Mouse (Mus musculus) heart, adult 2 months (tissue): ENCODE data around the gene Rnasel. TPM values are rescaled to one million over a fixed set of nuclear protein-coding genes. Genes with fewer than 3 reads are reported as not detected.
"Not testable (repeated sequence)": the region's sequence is repeated elsewhere in the genome, so short reads cannot be mapped to it uniquely, and the experiment has no call there.

Experiments used
- DNase-seq, 2 experiments: peaks; one replicate each; pipeline ENCODE4 v3.0.0; 2021
- H3K27ac ChIP-seq: fragments of 200-600 bp; 2 replicates; pipeline ENCODE4 v1.8.1; 2022
- H3K27me3 ChIP-seq: fragments of 200-500 bp; 2 replicates; pipeline ENCODE4 v1.6.1; 2012; ENCODE audit warnings: mild to moderate bottlenecking, low read length, inconsistent platforms, mixed read lengths; ENCODE audit not compliant: control insufficient read depth, insufficient read depth
- H3K36me3 ChIP-seq: fragments of 200-500 bp; 2 replicates; pipeline ENCODE4 v1.6.1; 2012; ENCODE audit warnings: low read length, inconsistent platforms; ENCODE audit not compliant: control insufficient read depth, insufficient read depth
- H3K4me1 ChIP-seq: fragments of 200-500 bp; 2 replicates; pipeline ENCODE4 v1.6.1; 2011; ENCODE audit warnings: low read length; ENCODE audit not compliant: control insufficient read depth, insufficient read depth
- H3K4me3 ChIP-seq: fragments of 200-600 bp; 2 replicates; pipeline ENCODE4 v1.8.1; 2022
- H3K79me2 ChIP-seq: fragments of 200-500 bp; replicated peaks from 2 replicates; pipeline ENCODE4 v1.6.1; 2012; ENCODE audit warnings: mild to moderate bottlenecking, inconsistent platforms, low read length, moderate library complexity, mixed read lengths; ENCODE audit not compliant: control insufficient read depth, insufficient read depth
- H3K9ac ChIP-seq: fragments of 200-500 bp; 2 replicates; pipeline ENCODE4 v1.6.1; 2012; ENCODE audit warnings: low read depth, mild to moderate bottlenecking, control low read depth, inconsistent platforms, low read length, mixed read lengths
- CTCF ChIP-seq: fragments of 200-600 bp; IDR thresholded peaks from 2 replicates; pipeline ENCODE4 v1.8.1; 2022; ENCODE audit warnings: antibody characterized with exemption, mild to moderate bottlenecking, moderate library complexity
- EP300 ChIP-seq: fragments of 200-500 bp; IDR thresholded peaks from 2 replicates; pipeline ENCODE4 v1.6.1; 2011; ENCODE audit warnings: low read depth, low read length, control low read depth; ENCODE audit not compliant: insufficient read depth
- POLR2A ChIP-seq: fragments of 200-500 bp; IDR thresholded peaks from 2 replicates; pipeline ENCODE4 v1.6.1; 2011; ENCODE audit warnings: mild to moderate bottlenecking, low read depth, low read length, control low read depth; ENCODE audit not compliant: insufficient read depth
- WGBS: fragments of 180-500 bp; shearing (Covaris S2); methylation state at CpG from one replicate; pipeline ENCODE4 v1.1.7; 2018; 5-methylcytosine and 5-hydroxymethylcytosine counted together
- intact Hi-C: fragments of 180-260 bp; cut with DNase I; formaldehyde crosslinking; loops from one replicate; pipeline ENCODE4 v1.15.1; 2025
- polyA plus RNA-seq: library from polyadenylated mRNA; depleted of rRNA; stranded (reverse); fragments of >200 nt; gene quantifications from 2 replicates; pipeline ENCODE4 v1.2.3, GENCODE M21; 2012
- total RNA-seq, 2 experiments: library from RNA; stranded (reverse); gene quantifications; 2 replicates each; pipeline ENCODE4 v1.2.3; 2021

Rnasel gene
- total and polyA plus RNA-seq, 3 experiments: 2.5 to 4.6 (median 4.1) TPM

DNA sequence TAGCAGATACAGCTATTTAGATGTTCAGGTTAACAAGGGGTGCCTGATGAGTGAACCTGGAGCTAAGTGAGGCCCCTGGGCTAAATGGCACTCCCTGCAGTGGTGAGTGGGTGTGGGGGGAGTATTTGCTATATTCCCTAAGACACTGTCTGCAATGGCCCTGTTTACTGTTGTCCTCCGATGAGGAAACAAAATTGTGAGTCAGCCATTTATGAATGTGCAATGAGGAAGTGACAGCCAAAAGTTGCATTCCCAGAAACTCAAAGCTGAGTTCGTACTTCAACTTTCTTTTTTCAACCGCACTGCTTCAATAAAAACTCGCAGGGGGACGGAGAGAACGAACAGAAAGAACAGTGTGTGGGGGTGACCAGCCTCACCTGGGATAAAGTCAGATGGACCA, 3.3 kb downstream of the Rnasel start:
- Histone ChIP-seq H3K4me1 (peaks cover 12% of the 10 kb centered on the region), H3K27ac (peak overlapping the region; percentile 75), H3K4me3 (peak overlapping the region; percentile 49), H3K27me3 (no peaks in the 10 kb centered on the region), H3K9ac (peak overlapping the region; percentile 54), H3K36me3 (no peaks in the 10 kb centered on the region), H3K79me2 (no peaks in the 10 kb centered on the region)
- intact Hi-C loops: no loop called here
- 61% methylated on average over 6 of the region's 6 CpGs for WGBS
- TF ChIP-seq CTCF: no peak
- TF ChIP-seq POLR2A: no peak
- TF ChIP-seq EP300: no peak
- no peak for DNase-seq

DNA sequence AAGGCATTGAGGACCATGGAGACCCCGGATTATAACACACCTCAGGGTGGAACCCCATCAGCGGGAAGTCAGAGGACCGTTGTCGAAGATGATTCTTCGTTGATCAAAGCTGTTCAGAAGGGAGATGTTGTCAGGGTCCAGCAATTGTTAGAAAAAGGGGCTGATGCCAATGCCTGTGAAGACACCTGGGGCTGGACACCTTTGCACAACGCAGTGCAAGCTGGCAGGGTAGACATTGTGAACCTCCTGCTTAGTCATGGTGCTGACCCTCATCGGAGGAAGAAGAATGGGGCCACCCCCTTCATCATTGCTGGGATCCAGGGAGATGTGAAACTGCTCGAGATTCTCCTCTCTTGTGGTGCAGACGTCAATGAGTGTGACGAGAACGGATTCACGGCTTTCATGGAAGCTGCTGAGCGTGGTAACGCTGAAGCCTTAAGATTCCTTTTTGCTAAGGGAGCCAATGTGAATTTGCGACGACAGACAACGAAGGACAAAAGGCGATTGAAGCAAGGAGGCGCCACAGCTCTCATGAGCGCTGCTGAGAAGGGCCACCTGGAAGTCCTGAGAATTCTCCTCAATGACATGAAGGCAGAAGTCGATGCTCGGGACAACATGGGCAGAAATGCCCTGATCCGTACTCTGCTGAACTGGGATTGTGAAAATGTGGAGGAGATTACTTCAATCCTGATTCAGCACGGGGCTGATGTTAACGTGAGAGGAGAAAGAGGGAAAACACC, 4.7 kb downstream of the Rnasel start:
- no peaks in the 10 kb centered on the region for H3K79me2 ChIP-seq
- H3K4me3 ChIP-seq: no peak overlapping the region
- intact Hi-C loops: no loop called here
- WGBS: 75% methylated on average over 25 of the region's 25 CpGs
- H3K27me3 ChIP-seq: no peaks in the 10 kb centered on the region
- no peak overlapping the region for H3K27ac ChIP-seq
- TF ChIP-seq EP300 (no peak), CTCF (no peak), POLR2A (no peak)
- no peaks in the 10 kb centered on the region for H3K36me3 ChIP-seq
- DNase-seq: no peak
- peaks cover 10% of the 10 kb centered on the region for H3K4me1 ChIP-seq
- H3K9ac ChIP-seq: no peak overlapping the region

DNA sequence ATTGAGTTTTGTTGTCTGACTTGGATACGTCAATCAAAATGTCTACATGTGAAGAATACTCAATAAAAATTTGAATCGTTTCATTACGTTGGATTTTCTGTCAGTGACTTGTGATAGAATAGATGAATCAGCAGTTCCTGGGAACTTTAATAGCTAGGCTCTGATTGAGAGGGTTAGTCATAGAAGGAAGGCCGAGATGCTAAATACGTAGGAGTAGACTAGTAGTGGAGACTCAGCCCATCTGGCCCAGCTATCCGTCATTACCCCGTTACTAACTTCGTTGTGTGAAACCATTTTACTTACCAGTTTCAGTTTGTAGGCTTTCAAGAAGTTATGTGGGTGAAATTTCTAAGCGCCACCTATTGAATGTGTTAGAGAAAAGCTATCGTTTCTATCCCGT, 14.9 kb downstream of the Rnasel start:
- no peak for DNase-seq
- WGBS: 83% methylated on average over 11 of the region's 11 CpGs
- Histone ChIP-seq H3K36me3 (no peaks in the 10 kb centered on the region), H3K9ac (no peak overlapping the region), H3K27me3 (no peaks in the 10 kb centered on the region), H3K27ac (no peak overlapping the region), H3K4me1 (no peaks in the 10 kb centered on the region), H3K4me3 (no peak overlapping the region), H3K79me2 (no peaks in the 10 kb centered on the region)
- TF ChIP-seq POLR2A: no peak
- intact Hi-C loops: no loop called here

DNA sequence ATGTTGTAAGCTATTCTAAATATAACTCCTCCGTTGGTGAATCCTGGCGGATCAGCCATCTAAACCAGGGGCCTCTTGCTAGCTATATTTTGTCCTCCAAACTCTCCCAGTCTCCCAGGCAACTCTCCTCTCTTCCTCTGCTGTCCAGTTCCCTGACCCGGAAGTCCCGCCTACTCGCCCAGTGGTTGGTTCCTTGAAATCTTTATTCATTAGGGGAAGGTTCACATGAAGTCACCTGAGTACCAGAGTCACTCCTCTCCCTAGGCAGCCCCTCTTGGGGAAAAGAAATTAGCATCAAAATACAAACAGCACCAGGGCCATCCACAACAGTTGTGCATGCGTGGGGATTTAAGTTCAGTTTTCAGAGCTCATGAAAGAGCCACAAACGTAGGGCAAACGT, 17.1 kb downstream of the Rnasel start:
- H3K79me2 ChIP-seq: no peaks in the 10 kb centered on the region
- H3K9ac ChIP-seq: no peak overlapping the region
- no peaks in the 10 kb centered on the region for H3K4me1 ChIP-seq
- intact Hi-C loops: no loop called here
- H3K27me3 ChIP-seq: no peaks in the 10 kb centered on the region
- no peak overlapping the region for H3K4me3 ChIP-seq
- no peaks in the 10 kb centered on the region for H3K36me3 ChIP-seq
- TF ChIP-seq EP300 (no peak), POLR2A (no peak), CTCF (no peak)
- DNase-seq: no peak
- H3K27ac ChIP-seq: no peak overlapping the region
- WGBS: 49% methylated on average over 8 of the region's 8 CpGs

DNA sequence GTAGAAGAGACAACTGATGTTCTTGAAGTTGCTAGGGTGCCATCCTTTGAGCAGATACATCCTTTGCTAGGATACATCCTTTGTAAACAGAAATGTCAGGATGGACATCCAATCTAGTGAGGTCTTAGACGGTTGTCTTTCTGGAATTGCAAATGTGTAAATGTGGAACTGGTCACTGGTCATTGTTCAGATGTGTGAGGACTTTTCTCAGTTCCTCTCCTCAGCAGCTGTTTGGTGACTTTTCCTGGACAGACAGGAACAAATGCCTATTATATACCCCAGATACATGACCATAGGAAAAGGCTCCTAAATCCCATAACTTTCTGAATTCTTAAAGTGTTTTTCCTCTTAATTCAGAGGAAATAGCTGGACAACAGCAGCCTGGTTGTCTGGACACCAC, 18.1 kb downstream of the Rnasel start:
- Histone ChIP-seq H3K27me3 (no peaks in the 10 kb centered on the region), H3K9ac (no peak overlapping the region), H3K27ac (no peak overlapping the region), H3K4me3 (no peak overlapping the region), H3K36me3 (no peaks in the 10 kb centered on the region), H3K4me1 (no peaks in the 10 kb centered on the region), H3K79me2 (no peaks in the 10 kb centered on the region)
- no peak for DNase-seq
- TF ChIP-seq EP300 (no peak), CTCF (no peak), POLR2A (no peak)
- intact Hi-C loops: no loop called here
- 85% methylated on average over 1 of the region's 1 CpGs for WGBS

DNA sequence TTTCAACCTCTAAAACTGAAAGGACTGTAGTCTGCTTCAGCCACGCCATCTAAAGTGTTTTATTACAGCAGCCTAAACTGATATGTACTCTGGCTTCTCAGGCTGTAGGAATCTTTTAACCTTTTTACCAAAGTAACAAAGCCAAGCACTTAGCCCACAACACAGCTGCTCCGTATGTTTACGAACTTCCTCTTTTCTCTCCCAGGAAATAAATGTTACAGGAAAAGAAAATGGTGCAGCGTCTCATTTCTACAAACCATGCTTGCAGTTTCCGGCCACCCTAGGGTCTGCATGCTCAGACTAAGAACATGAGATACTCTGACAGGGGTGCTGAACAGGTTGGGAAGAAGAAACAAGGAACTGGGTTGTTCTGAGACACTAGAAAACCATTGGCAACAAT, 19.2 kb downstream of the Rnasel start:
- TF ChIP-seq CTCF: no peak
- TF ChIP-seq EP300: no peak
- no peak for TF ChIP-seq POLR2A
- Histone ChIP-seq H3K79me2 (no peaks in the 10 kb centered on the region), H3K27ac (no peak overlapping the region), H3K4me1 (no peaks in the 10 kb centered on the region), H3K9ac (no peak overlapping the region), H3K27me3 (no peaks in the 10 kb centered on the region), H3K36me3 (no peaks in the 10 kb centered on the region), H3K4me3 (no peak overlapping the region)
- no peak for DNase-seq
- intact Hi-C loops: no loop called here
- whole genome bisulfite sequencing: 65% methylated on average over 5 of the region's 5 CpGs

GRCm38 (mm10) chr1:153769571-153769970, 20.3 kb downstream of the Rnasel start:
- WGBS: 60% methylated on average over 6 of the region's 6 CpGs

More at GRCm38 (mm10) chr1:153769571-153769970, 20.3 kb downstream of the Rnasel start:
- H3K27me3 ChIP-seq, H3K79me2 ChIP-seq, H3K27ac ChIP-seq, DNase-seq, H3K4me3 ChIP-seq, H3K36me3 ChIP-seq, H3K4me1 ChIP-seq, H3K9ac ChIP-seq, intact Hi-C loops: not testable (repeated sequence)
